Mouse (Mus musculus): ENCODE measurements at regions not wholly inside any gene's neighbourhood (a gene's known extent, or its start where the extent isn't known, plus 50 kb on each side); places are given as distances from the start of the nearest gene placed in this dataset.
A peak's percentile ranks its signal among the peaks of the same experiment; 100 is the strongest.
"Not testable (repeated sequence)": the region's sequence is repeated elsewhere in the genome, so short reads cannot be mapped to it uniquely, and the experiment has no call there.

DNA sequence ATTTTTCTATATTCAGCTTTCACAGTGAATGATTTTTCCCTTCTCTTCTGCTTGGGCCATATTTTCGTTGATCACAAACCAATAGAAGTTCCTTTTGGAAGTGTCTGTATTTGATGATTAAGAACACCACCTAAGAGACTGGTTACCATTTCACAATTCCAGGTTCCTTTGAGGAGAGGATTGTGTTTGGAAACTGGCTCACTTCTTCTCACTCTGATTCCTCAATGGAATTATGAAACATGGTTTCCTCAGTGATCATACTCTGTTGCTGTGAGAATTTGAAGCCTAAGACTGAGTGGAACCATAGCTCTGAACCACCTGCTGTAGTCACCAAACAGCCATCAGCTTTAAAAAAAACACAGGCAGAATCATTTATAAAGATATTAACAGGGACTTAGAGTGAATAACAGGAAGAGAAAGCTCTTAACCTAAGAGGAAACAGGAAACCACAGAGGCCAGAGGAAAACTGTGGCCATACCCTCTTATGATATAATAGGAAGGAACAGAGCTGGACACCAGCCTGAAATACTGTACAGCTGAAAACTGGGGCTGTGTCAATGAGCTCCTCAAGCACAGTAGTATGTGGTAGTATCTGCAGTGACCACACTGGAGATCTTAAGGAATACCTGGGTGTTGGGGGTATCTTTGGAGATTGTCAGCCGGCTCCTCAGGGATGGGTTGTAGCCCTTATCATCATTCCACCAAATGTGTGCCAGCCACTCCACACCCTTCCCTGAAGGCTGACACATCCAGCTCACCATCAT lies 528.6 kb upstream of the Zfp386 start:
- not testable (repeated sequence) for DNase-seq (ENCODE audit: low spot score in 2 of 2)

DNA sequence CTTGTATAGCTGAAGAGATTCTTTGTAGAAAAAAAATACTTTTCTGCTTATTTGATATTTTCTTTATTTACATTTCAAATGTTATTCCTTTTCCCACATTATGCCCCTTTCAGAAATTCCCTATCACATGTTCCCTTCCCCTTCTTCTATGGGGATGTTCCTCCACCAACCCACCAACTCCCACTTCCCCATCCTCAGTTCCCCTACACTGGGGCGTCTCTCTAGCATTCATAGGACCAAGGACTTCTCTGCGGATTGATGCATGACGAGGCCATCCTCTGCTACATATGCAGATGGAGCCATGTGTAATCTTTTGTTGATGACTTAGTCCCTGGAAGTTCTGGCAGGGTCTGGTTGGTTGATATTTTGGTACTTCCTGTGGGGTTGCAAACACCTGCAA lies 520.5 kb upstream of the Zfp386 start:
- peak; percentile 18 to 22 for DNase-seq (ENCODE audit: low spot score in 2 of 2)

DNA sequence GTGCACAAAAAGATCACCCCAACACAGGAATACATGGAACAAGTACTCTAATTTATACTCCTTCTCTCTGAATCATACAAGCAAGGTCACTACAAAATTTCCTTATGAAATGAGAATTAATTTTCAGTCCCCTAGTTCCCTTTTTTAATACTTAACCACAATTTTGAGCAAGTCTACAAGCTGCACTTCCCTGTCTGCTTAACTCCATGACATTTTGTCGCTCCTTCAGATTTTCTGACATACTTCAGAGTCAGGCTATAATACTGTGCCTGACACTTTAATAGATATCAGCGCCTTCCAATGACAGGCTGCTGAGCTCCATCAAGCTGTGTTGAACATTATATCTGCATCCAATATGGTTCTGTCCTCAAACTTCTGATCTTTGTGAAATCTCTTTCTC lies 505.0 kb upstream of the Zfp386 start:
- no peak for DNase-seq (ENCODE audit: low spot score in 2 of 2)

DNA sequence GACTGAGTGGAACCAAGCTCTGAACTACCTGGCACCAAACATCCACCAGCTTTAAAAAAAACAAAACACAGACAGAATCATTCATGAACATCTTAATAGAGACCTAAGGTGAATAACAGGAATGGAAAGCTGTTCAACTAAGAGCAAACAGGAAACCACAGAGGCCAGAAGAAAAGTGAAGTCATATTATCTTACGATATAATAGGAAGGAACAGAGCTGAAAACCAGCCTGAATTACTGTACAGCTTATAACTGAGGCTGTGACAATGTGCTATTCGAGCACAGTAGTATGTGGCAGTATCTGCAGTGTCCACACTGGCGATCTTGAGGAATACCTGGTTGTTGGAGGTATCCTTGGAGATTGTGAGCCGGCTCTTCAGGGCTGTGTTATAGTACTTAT lies 480.6 kb upstream of the Zfp386 start:
- not testable (repeated sequence) for DNase-seq (ENCODE audit: low spot score in 2 of 2)

DNA sequence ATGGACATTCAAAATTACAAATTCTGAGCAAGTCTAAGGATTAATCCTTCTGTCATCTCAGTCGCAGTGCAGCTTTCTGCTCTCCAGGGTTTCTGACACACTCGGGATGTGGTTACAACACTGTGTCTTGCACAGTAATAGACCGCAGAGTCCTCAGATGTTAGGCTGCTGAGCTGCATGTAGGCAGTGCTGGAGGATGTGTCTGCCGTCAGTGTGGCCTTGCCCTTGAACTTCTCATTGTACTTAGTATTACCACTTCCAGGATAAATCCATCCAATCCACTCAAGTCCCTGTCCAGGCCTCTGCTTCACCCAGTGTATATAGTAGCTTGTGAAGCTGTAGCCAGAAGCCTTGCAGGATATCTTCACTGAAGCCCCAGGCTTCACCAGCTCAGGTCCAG lies 454.5 kb upstream of the Zfp386 start:
- not testable (repeated sequence) for DNase-seq (ENCODE audit: low spot score in 2 of 2)

DNA sequence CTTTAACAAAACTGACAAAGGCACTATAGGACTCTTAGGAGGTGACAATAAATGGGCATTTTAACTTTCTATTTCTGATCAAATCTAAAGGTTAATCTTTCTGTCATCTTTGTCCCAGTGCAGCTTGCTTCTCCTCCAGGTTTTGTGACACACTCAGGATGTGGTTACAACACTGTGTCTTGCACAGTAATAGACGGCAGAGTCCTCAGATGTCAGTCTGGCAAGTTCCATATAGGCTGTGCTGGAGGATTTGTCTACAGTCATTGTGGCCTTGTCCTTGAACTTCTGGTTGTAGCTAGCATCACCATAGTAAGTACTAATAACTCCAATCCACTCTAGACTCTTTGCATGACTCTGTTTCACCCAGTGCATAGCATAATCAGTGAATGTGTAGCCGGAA lies 443.8 kb upstream of the Zfp386 start:
- DNase-seq (ENCODE audit: low spot score in 2 of 2), result no peak

DNA sequence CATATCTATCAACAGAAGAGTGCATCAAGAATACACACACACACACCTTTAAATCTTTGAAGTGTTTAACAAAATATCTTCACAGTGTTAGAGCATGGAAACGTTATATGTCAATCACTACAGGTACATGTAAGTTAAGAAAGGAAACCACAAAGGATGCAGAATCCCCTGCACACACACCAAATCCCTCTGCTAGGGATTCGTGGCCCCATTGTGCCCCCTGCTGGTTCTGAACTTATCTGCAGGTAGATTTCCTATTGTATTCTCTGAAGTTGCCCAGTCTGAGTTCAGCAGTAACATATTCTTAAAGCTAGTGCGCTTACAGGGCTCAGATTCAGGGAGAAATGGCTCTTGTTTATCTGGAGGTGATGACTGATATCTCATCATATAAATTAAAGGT lies 442.6 kb upstream of the Zfp386 start:
- DNase-seq (ENCODE audit: low spot score in 2 of 2), result no peak

DNA sequence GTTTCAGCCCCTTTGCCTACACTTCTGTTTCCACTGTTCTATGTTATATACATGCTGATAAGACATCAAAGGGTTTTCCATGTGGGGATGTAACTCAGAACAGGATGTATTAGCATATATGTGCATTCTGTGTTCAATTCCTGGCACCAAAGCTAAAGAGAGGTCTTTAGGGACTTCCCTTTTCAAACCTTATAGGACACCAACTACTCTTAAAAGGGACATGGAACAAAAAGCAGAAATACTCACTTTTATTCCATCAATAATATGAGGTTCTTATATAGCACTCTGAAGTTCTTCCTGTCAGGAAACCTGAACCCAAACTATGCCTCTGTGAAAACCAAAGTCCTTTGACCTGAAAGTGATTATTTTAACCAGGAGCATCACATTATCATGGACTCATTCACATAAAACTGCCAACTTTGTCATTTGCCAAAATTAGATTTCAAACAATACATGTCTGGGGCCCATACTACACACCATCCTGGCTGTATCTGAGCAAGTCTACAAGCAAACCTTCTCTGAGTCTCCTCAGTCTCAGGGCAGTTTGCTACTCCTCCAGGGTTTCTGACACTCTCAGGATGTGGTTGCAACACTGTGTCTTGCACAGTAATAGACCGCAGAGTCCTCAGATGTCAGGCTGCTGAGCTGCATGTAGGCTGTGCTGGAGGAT lies 424.8 kb upstream of the Zfp386 start:
- DNase-seq (ENCODE audit: low spot score in 2 of 2), result not testable (repeated sequence)

DNA sequence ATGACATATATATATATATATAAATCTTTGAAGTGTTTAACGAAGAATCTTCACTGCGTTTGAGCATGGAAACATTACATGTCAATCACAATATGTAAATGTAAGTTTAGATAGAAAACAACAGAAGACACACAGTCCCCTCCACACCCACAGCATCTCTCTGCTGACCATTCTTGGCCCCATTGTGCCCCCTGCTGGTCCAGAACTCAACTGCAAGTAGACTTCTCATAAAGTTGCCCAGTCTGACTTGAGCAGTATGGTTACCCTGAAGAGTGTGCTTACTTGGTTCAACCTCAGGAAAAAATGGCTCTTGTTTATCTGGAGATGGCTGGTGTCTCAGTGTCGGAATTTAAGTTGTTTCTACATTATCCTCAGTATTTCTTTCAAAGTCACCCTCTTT lies 423.3 kb upstream of the Zfp386 start:
- peak in 1 of 2 experiments; percentile 3 for DNase-seq (ENCODE audit: low spot score in 2 of 2)

DNA sequence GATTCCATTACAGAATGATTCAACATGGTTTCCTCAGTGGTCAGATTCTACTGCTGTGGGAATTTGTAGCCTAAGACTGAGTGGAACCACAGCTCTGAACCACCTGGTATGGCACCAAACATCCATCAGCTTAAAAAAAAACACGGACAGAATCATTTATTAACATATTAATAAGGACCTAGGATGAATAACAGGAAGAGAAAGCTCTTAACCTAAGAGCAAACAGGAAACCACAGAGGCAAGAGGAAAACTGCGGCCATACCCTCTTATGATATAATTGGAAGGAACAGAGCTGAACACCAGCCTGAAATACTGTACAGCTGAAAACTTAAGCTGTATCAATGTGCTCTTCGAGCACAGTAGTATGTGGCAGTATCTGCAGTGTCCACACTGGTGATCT lies 399.9 kb upstream of the Zfp386 start:
- DNase-seq (ENCODE audit: low spot score in 2 of 2), result no peak

DNA sequence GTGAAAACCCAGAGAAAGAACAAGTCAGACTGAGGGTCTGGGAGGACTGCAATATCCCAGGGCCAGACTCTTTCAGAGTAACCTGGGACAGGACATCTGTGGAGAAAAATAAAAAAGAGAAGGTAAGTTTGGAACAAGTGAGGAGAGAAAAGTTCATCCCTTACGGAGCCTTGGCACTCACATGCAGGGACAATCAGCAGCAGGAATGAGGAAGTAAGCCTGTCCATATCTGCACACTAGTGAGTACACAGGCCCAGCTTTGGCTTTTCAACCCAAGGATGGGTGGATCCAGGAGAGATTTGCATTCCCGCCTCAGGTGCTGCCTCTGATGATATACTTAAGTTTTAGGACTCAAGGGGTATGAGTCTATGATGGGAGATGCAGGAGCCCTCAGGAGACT lies 399.4 kb upstream of the Zfp386 start:
- DNase-seq (ENCODE audit: low spot score in 2 of 2), result not testable (repeated sequence)

DNA sequence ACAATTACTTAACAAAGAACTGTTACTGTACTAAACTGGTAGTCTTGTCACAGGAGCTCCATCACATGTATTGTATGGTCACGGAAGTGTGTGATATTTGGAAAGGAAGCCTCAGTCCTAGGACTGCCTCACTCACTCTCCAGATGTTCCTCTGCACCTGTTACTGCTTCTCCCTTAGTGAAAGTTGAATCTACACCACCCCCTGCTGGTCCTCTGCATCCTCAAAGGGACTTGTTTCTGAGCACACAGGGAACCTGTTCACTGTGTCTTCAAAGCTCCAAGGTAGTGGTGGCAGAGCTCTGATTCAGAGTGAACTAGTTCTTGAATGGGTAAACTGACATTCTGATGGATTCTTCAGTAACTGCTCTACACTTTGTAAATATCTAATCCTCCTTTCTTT lies 391.7 kb upstream of the Zfp386 start:
- DNase-seq (ENCODE audit: low spot score in 2 of 2), result peak in 1 of 2 experiments; percentile 1

DNA sequence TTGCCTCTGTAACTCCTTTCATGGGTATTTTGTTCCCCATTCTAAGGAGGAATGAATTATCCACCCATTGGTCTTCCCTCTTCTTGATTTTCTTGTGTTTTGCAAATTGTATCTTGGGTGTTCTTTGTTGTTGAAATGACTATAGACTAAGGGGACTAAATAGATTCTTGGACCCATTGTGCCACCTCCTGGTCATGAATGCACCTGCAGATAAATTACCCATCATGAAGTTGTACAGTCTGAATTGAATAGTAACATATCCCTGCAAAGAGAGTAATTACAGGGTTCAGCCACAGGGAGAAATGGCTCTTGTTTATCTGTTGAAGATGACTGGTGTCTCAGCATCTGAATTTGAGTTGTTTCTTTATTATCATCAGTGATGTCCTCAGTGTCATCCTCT lies 383.4 kb upstream of the Zfp386 start:
- not testable (repeated sequence) for DNase-seq (ENCODE audit: low spot score in 2 of 2)

DNA sequence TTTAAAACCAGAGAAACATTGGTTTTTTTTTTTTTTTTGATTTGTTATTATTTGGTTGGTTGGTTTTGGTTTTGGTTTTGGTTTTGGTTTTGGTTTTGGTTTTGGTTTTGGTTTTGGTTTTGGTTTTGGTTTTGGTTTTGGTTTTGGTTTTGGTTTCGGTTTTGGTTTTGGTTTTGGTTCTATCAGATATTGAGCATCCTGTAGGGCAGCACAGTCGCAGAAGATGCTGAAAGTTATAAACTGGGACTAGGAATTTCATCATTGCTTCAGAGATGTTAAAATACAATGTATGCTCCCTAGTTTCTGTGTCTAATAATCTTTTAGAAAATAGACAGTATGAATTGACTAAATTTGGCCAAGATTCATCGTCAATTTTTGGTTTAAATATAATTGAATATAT lies 375.8 kb upstream of the Zfp386 start:
- DNase-seq (ENCODE audit: low spot score in 2 of 2), result not testable (repeated sequence)

DNA sequence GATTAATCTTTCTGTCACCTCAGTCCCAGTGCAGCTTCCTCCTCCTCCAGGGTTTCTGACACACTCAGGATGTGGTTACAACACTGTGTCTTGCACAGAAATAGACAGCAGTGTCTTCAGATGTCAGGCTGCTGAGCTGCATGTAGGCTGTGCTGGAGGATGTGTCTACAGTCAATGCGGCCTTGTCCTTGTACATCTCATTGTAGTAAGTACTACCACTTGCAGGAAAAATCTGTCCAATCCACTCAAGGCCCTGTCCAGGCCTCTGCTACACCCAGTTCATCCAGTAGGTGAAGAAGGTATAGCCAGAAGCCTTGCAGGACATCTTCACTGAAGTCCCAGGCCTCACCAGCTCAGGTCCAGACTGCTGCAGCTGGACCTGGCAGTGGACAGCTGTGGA lies 355.7 kb upstream of the Zfp386 start:
- peak; percentile 1 for DNase-seq (ENCODE audit: low spot score in 2 of 2)

DNA sequence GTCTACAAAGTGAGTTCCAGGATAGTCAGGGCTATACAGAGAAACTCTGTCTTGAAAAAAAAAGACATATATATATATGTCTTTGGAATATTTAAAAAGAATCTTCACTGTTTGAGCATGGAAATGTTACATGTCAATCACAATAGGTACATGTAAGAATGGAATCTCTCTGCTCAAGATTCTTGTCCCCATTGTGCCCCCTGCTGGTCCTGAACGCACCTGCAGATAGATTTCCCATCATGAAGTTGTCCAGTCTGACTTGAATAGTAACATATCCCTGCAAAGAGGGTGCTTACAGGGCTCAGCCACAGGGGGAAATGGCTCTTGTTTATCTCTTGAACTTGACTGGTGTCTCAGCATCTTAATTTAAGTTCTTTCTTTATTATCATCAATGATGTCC lies 337.7 kb upstream of the Zfp386 start:
- DNase-seq (ENCODE audit: low spot score in 2 of 2), result not testable (repeated sequence)

DNA sequence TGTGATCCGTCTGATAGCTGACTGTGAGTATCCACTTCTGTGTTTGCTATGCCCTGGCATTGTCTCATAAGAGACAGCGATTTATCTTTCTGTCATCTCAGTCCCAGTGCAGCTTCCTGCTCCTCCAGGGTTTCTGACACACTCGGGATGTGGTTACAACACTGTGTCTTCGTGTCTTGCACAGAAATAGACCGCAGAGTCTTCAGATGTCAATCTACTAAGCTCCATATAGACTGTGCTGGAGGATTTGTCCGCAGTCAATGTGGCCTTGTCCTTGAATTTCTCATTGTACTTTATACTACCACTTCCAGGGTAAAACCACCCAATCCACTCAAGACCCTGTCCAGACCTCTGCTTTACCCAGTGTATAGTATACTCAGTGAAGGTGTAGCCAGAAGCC lies 305.5 kb upstream of the Zfp386 start:
- DNase-seq (ENCODE audit: low spot score in 2 of 2), result not testable (repeated sequence)

DNA sequence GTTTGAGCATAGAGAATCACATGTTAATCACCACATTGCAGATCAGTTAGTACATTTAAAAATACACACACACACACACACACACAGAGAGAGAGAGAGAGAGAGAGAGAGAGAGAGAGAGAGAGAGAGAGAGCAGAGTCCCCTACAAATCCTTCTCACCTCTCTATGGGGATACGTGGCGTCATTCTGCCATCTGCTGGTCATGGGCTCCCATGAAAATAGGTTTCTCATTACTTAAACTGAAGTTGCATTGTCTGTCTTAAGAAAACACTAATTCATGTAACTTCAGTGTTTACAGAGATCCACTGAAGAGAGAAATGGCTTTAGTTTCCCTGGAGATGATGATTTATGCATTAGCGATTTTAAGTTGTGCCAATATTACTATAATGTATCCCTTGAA lies 297.9 kb upstream of the Zfp386 start:
- DNase-seq (ENCODE audit: low spot score in 2 of 2), result peak in 1 of 2 experiments; percentile 8

DNA sequence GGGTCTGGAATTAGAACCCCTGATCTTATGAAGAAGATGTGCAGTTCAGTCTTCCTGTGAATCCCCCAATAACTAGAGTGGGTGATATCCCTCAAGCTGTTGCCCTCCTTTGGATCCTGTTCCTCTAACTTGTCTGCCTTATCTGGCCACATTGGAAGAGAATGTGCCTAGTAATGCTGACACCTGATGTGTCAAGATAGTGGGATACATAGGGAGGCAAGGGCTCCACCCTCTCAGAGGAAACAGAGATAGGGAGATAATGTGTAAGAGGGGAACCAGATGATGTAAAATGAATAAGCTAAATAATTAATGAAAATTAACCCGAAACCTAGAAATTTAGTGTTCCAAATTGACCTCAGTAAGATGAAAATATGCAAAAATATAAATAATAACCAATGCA lies 294.4 kb upstream of the Zfp386 start:
- not testable (repeated sequence) for DNase-seq (ENCODE audit: low spot score in 2 of 2)

DNA sequence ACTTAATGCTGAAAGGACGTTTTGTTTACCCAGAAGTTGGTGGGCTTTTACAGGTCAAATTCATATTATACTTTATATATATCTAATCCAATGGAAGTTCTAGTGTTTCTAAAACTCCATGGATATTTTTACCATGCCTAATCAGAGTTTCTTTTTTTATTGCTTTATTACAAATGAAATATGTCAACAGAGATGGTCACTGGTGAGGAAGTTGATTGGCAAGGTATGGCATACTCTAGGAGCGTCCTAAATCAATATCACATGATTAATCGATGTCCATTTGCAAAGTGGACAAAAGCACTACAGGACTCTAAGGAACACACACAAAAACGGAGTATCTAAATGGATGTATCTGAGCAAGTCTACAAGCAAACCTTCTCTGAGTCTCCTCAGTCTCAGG lies 290.0 kb upstream of the Zfp386 start:
- DNase-seq (ENCODE audit: low spot score in 2 of 2), result not testable (repeated sequence)

DNA sequence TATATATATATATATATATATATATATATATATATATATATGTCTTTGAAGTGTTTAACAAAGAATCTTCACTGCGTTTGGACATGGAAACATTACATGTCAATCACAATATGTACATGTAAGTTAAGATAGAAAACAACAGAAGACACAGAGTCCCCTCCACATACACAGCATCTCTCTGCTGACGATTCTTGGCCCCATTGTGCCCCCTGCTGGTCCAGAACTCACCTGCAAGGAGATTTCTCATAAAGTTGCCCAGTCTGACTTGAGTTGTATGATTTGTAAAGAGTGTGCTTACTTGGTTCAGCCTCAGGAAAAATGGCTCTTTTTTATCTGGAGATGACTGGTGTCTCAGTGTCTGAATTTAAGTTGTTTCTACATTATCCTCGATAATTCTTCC lies 288.5 kb upstream of the Zfp386 start:
- DNase-seq (ENCODE audit: low spot score in 2 of 2), result not testable (repeated sequence)

DNA sequence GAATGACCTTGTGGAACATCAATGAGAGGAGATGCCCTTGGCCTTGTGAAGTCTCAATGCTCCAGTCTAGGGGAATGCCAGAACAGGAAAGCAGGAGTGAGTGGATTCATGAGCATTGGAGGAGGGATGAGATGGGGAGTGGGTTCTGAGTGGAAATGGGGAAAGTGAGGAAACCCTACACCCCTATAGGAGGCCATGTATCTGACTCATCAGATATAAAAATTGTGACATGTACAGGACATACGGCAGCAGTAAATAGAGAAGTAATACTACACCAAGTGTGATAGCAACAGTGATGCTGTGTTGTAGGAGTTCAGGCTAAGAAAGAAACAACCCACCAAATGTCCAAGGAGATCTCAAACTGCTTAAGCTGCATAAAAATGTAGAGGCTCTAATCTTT lies 285.8 kb upstream of the Zfp386 start:
- not testable (repeated sequence) for DNase-seq (ENCODE audit: low spot score in 2 of 2)

DNA sequence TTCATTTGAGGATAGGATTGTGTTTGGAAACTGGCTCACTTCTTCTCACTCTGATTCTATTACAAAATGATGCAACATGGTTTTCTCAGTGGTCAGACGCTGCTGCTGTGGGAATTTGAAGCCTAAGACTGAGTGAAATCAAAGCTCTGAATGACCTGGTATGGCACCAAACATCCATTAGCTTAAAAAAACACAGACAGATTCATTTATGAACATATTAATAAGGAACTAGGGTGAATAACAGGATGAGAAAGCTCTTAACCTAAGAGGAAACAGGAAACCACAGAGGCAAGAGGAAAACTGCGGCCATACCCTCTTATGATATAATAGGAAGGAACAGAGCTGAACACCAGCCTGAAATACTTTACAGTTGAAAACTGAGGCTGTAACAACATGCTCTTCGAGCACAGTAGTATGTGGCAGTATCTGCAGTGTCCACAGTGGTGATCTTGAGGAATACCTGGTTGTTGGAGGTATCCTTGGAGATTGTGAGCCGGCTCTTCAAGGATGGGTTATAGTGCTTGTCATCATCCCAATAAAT lies 282.5 kb upstream of the Zfp386 start:
- not testable (repeated sequence) for DNase-seq (ENCODE audit: low spot score in 2 of 2)
